Comparison of ENCODE assay signal across 16 mouse cellular contexts in the genomic region with DNA sequence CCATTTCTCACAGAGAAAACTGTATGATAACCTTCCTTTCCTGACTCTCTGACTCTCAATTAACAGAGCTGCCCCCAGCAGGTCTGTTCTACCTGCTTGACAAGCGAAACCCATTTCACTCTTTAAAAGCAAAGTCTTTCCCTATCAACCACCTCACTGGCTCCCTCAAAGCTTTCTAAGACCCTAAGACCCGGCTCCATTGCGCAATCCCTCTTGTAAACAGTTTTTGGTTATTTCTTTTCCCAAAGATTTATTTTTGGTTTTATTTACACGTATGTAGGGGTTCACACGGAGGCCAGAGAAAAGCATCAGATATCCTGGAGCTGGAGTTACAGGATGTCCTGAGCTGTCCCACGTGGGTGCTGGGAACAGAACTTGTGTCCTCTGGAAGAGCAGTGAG.
"Had no signal": no experiment of that assay in that cellular context is flagged by ENCODE, and none has a peak within 500 bp of the region (broad histone marks: within the 10 kb centered on the region; RNA-seq: fewer than 3 reads in every experiment).

No protein-coding gene starts in this region.

- H3K36me3 ChIP-seq: lung, embryonic 15.5 days; midbrain, embryonic 10.5 days; midbrain, embryonic 12.5 days; neural tube, embryonic 12.5 days had no signal

- H3K4me2 ChIP-seq: lung, embryonic 15.5 days; midbrain, embryonic 12.5 days; neural tube, embryonic 12.5 days had no signal

- H3K4me3 ChIP-seq: lung, embryonic 15.5 days; midbrain, embryonic 10.5 days; midbrain, embryonic 12.5 days; neural tube, embryonic 12.5 days had no signal

- H3K27me3 ChIP-seq: lung, embryonic 15.5 days had no signal

- DNase-seq: lung, adult 18-20 months; lung, postnatal 14 days; lung, postnatal 4 days; midbrain, embryonic 14.5 days; retina, postnatal 1 day; right cerebral cortex, adult 18-20 months; right cerebral cortex, postnatal 25 days; right cerebral cortex, postnatal 4 days; spleen, adult 18-20 months; thymus, adult 18-20 months; thymus, postnatal 14 days; thymus, postnatal 36 days had no signal
